9 mouse cellular contexts compared by ENCODE assay signal in genomic region chr12:4022845-4023244, GRCm38 (mm10). TPM values are rescaled to one million over a fixed set of nuclear protein-coding genes. Genes with fewer than 3 reads are reported as not detected.
DNase-seq lines count a peak whose midpoint lies in the region; ATAC-seq and TF ChIP-seq lines count a peak whose summit lies in the region.
"Had no signal": no experiment of that assay in that cellular context is flagged by ENCODE, and none has a peak within 500 bp of the region (broad histone marks: within the 10 kb centered on the region; RNA-seq: fewer than 3 reads in every experiment).

No protein-coding gene starts in this region.

- TF ChIP-seq CTCF in brain, embryonic 14.5 days (IDR thresholded peaks at IDR 0.05; ENCODE audit: borderline replicate concordance, extremely low read depth, insufficient read depth, insufficient read length), result no peak
- TF ChIP-seq CTCF in intestine, postnatal 0 days (IDR thresholded peaks at IDR 0.05; ENCODE audit: low read depth), result no peak
- TF ChIP-seq CTCF in liver, postnatal 0 days (IDR thresholded peaks at IDR 0.05; ENCODE audit: low read depth), result no peak

- no peak for ATAC-seq in intestine, embryonic 15.5 days
- no peak for ATAC-seq in intestine, postnatal 0 days
- no peak for ATAC-seq in liver, postnatal 0 days

- TF ChIP-seq POLR2A in brain, embryonic 14.5 days (IDR thresholded peaks at IDR 0.05; ENCODE audit: borderline replicate concordance, extremely low read depth, insufficient read depth, insufficient read length, poor library complexity, severe bottlenecking), result no peak

- H3K27me3 ChIP-seq in intestine, embryonic 15.5 days (replicated peaks), result no peaks in the 10 kb centered on the region
- no peaks in the 10 kb centered on the region for H3K27me3 ChIP-seq in intestine, postnatal 0 days (replicated peaks; ENCODE audit: control insufficient read depth, insufficient read depth, low read length)
- no peaks in the 10 kb centered on the region for H3K27me3 ChIP-seq in liver, postnatal 0 days (ENCODE audit: insufficient read depth, low read length)
- H3K27me3 ChIP-seq: embryonic facial prominence, embryonic 13.5 days had no signal

- DNase-seq in layer of hippocampus, adult 9-10 months (ENCODE audit: low spot score), result peak; percentile 55
- no peak for DNase-seq in layer of hippocampus, adult 8-10 months (ENCODE audit: low spot score in 2 of 2)
- DNase-seq in brain, embryonic 14.5 days (ENCODE audit: low read depth), result peak; percentile 51
- DNase-seq in heart, adult 11 months, result peak; percentile 98
- peak; percentile 56 for DNase-seq in kidney, postnatal 14 days
- DNase-seq in liver, postnatal 0 days, result no peak

- H3K4me1 ChIP-seq in intestine, embryonic 15.5 days (replicated peaks), result no peaks in the 10 kb centered on the region
- no peaks in the 10 kb centered on the region for H3K4me1 ChIP-seq in intestine, postnatal 0 days (replicated peaks; ENCODE audit: control insufficient read depth, insufficient read depth, low read length)
- no peaks in the 10 kb centered on the region for H3K4me1 ChIP-seq in liver, postnatal 0 days (ENCODE audit: insufficient read depth)

- H3K9me3 ChIP-seq in intestine, embryonic 15.5 days, result no peaks in the 10 kb centered on the region
- H3K9me3 ChIP-seq in intestine, postnatal 0 days (ENCODE audit: control insufficient read depth), result no peaks in the 10 kb centered on the region
- H3K9me3 ChIP-seq in liver, postnatal 0 days (ENCODE audit: low read length), result no peaks in the 10 kb centered on the region
- H3K9me3 ChIP-seq: embryonic facial prominence, embryonic 13.5 days had no signal

- H3K9ac ChIP-seq in intestine, embryonic 15.5 days, result no peak overlapping the region
- no peak overlapping the region for H3K9ac ChIP-seq in intestine, postnatal 0 days (ENCODE audit: low read depth, low read length)
- H3K9ac ChIP-seq in liver, postnatal 0 days (replicated peaks), result no peak overlapping the region
- H3K9ac ChIP-seq: embryonic facial prominence, embryonic 13.5 days had no signal

- H3K4me2 ChIP-seq in intestine, embryonic 15.5 days (replicated peaks), result no peak overlapping the region
- H3K4me2 ChIP-seq in intestine, postnatal 0 days (replicated peaks; ENCODE audit: low read depth), result no peak overlapping the region
- H3K4me2 ChIP-seq in liver, postnatal 0 days (ENCODE audit: low read depth, low read length), result no peak overlapping the region
- H3K4me2 ChIP-seq: embryonic facial prominence, embryonic 13.5 days had no signal

- 54% methylated on average over 7 of the region's 7 CpGs for WGBS in intestine, embryonic 15.5 days
- WGBS in intestine, postnatal 0 days, result 53% methylated on average over 7 of the region's 7 CpGs
- WGBS in liver, postnatal 0 days (ENCODE audit: insufficient replicate concordance), result 51% methylated on average over 7 of the region's 7 CpGs

- no peaks in the 10 kb centered on the region for H3K36me3 ChIP-seq in intestine, embryonic 15.5 days
- H3K36me3 ChIP-seq in intestine, postnatal 0 days (ENCODE audit: control insufficient read depth, insufficient read depth), result no peaks in the 10 kb centered on the region
- no peaks in the 10 kb centered on the region for H3K36me3 ChIP-seq in liver, postnatal 0 days (replicated peaks; ENCODE audit: insufficient read depth, low read length)
- H3K36me3 ChIP-seq: embryonic facial prominence, embryonic 13.5 days had no signal

- no peak overlapping the region for H3K27ac ChIP-seq in intestine, embryonic 15.5 days
- no peak overlapping the region for H3K27ac ChIP-seq in intestine, postnatal 0 days (ENCODE audit: low read depth, low read length)
- no peak overlapping the region for H3K27ac ChIP-seq in liver, postnatal 0 days (ENCODE audit: low read depth)
- H3K27ac ChIP-seq: embryonic facial prominence, embryonic 13.5 days had no signal

- no peak for TF ChIP-seq EP300 in liver, postnatal 0 days (IDR thresholded peaks at IDR 0.05; ENCODE audit: low read depth)

- no peak overlapping the region for H3K4me3 ChIP-seq in intestine, embryonic 15.5 days (replicated peaks)
- H3K4me3 ChIP-seq in intestine, postnatal 0 days (ENCODE audit: low read depth, low read length), result no peak overlapping the region
- no peak overlapping the region for H3K4me3 ChIP-seq in liver, postnatal 0 days (ENCODE audit: low read depth, low read length)
- H3K4me3 ChIP-seq: embryonic facial prominence, embryonic 13.5 days had no signal

RNA-seq across cellular contexts. Expression of gene Efr3b, which starts 15.9 kb away (rescaled TPM):
- total RNA-seq in layer of hippocampus, adult 8-10 months (2022), result 100 to 1,000 TPM; 109 to 118 (median 115) TPM
- polyA plus RNA-seq in brain, embryonic 14.5 days (2012; rRNA removed), result 41.6 and 65.6 TPM in 2 replicates
- 3.0 and 3.2 TPM in 2 replicates for polyA plus RNA-seq in intestine, embryonic 15.5 days (2015; fragmentation: Nextera tagmentation; extraction: Ambion mirVana)
- polyA plus RNA-seq in intestine, postnatal 0 days (2015; fragmentation: Nextera tagmentation; extraction: Ambion mirVana), result 3.2 and 3.9 TPM in 2 replicates
- polyA plus RNA-seq in liver, postnatal 0 days (2015; fragmentation: Nextera tagmentation; extraction: Ambion mirVana), result 0.04 and 0.05 TPM in 2 replicates

RNA-seq across cellular contexts. Expression of gene Dnajc27, which starts 59.5 kb away (rescaled TPM):
- 10 to 100 TPM; 77.2 to 91.1 (median 82.4) TPM for total RNA-seq in layer of hippocampus, adult 8-10 months (2022)
- polyA plus RNA-seq in brain, embryonic 14.5 days (2012; rRNA removed), result 19.6 and 21.1 TPM in 2 replicates
- 4.3 and 5.4 TPM in 2 replicates for polyA plus RNA-seq in intestine, embryonic 15.5 days (2015; fragmentation: Nextera tagmentation; extraction: Ambion mirVana)
- 1.3 and 1.5 TPM in 2 replicates for polyA plus RNA-seq in intestine, postnatal 0 days (2015; fragmentation: Nextera tagmentation; extraction: Ambion mirVana)
- 0.40 and 0.59 TPM in 2 replicates for polyA plus RNA-seq in liver, postnatal 0 days (2015; fragmentation: Nextera tagmentation; extraction: Ambion mirVana)

Comparison
In these comparisons a context has a peak if more than half of its experiments do, and no peak if none do; other contexts are left out.
1. DNase-seq: peak in layer of hippocampus, adult 9-10 months (single experiment), brain, embryonic 14.5 days (single experiment), heart, adult 11 months (single experiment) and kidney, postnatal 14 days (single experiment); none in layer of hippocampus, adult 8-10 months (0 of 2) and liver, postnatal 0 days (single experiment).